Mouse (Mus musculus) adrenal gland, adult 18-20 months (tissue): Measurements from ENCODE around the gene Rae1. TPM values are rescaled to one million over a fixed set of nuclear protein-coding genes. Genes with fewer than 3 reads are reported as not detected.

Experiments
- DNase-seq, 2 experiments: peaks; one replicate each; pipeline ENCODE4 v3.0.0; 2021 to 2022; ENCODE audit warnings: low spot score in 2 of 2
- long read RNA-seq, 2 experiments: library from polyadenylated mRNA; stranded (forward); transcript quantifications; one replicate each; pipeline ENCODE4 v2.0.0; 2021
- total RNA-seq, 2 experiments: library from RNA; stranded (reverse); gene quantifications; 1 replicate in 1 of 2; 2 replicates in 1 of 2; pipeline ENCODE4 v1.2.3; 2021

Rae1 gene
- 10 to 100 TPM; 54.5 to 67.4 TPM for total RNA-seq
- long read RNA-seq, experiment 1, transcript Rae1-201 (12 exons, 1,742 nt): major isoform, 57 of 68 reads
- long read RNA-seq, experiment 1, partial matches to known transcripts: 4 of 68 reads
- long read RNA-seq, experiment 1, other reads (novel, unspliced or antisense): 7 of 68 reads
- long read RNA-seq, experiment 2, transcript Rae1-201 (12 exons, 1,742 nt): major isoform, 128 of 144 reads
- long read RNA-seq, experiment 2, partial matches to known transcripts: 9 of 144 reads
- long read RNA-seq, experiment 2, other reads (novel, unspliced or antisense): 7 of 144 reads

DNA sequence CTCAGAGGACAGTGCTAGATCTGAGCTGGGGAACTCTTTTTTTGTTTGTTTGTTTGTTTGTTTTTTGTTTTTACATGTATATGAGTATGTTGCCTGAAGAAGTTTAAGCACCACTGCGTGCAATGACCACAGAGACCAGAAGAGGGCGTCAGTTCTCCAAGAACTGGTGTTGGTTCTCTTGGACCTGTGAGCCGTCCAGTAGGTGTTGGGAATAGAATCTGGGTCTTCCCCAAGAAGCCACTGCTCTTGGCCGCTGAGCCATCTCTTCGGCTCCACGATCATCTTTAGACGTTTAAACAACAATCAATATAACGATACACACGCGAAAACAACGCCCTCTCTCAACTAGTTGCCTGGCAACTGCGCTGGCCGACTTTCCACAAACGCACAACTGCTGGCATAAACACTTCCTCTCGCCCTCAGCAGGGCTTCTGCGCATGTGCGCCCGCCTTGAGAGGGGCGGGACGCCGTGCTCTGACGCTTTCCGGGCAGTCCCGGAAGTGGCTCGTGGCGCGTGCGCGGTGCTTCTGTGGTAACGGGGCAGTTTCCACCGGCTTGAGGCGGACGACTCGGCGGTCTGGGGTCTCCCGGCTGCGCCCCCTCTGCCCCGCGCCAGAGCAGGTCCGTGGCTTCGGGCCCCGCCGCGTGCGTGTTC, at the start of gene Rae1:
TSS of gene Rae1 (plus strand) at position 488 of the 655 bp plus-strand sequence.
- DNase-seq: peak; percentile 99 to 100

DNA sequence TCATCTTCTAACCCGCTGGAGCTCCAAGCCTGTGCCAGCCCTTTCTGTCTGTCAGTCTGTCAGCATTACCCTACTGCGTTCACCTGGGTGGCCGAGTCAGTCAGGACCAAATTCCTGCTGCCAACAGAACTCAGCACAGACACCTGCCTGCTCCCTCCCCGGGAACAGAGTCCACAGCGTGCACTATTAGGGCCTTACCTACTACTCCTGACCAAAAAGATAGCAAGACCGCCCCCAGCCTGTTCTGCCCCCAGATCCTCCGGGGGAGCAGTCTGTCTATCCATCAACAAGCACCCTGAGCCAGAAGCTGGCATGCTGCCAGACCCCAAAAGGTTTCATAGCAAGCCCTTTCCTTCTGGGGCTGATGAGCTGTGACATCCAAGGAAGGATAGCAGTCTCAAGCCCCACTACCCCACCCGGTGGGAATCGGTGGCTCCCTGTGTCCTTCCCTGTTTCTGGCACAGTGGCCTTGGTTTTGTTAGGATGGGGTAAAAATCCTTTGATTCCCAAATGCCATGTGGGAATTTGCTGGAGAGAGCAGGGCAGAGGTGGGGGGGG, 49.7 kb upstream of the Rae1 start:
- DNase-seq: no peak

- DNase-seq: no peak
These were observed 49.2 kb upstream of the Rae1 start for GRCm38 (mm10) chr2:172950722-172951121.

DNA sequence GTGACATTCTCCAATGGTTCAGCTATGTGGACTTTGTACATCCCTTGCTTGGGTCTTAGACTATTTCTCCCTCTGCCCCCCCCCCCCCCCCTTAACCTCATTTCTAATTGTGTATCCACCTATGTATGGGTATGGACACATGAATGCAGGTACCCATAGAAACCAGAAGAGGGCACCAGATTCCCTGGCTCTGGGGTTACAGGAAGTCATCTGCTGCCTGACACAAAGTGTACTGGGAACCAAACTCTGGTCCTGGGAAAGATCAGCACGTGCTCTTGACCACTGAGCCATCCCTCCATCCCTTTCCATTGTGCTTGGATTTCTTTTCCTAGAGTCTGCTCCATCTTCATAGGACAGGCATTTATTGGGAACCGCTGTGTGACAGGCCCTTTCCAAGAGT, 47.9 kb upstream of the Rae1 start:
- DNase-seq: no peak

DNA sequence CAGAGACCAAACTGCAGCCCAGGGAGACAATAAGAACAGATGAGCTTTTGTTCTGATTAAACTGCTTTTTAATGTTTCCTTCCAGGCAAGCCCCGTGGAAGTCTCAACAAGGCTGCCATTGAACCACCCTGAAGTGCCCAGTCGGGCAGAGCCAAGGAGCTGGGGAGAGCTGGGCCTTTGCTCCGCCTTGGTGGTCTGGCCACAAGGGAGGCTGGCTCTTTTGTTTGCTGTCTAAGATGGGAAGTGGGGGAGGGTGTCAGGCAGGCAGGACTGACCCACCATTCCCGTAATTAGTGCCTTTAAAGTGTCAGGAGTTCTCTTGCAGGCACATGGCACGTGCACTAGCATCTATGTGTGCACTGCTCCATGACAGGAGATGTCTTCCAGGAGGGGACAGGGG, 41.3 kb upstream of the Rae1 start:
- no peak for DNase-seq

- DNase-seq: no peak
These were observed 40.7 kb upstream of the Rae1 start for GRCm38 (mm10) chr2:172959006-172959768.

DNA sequence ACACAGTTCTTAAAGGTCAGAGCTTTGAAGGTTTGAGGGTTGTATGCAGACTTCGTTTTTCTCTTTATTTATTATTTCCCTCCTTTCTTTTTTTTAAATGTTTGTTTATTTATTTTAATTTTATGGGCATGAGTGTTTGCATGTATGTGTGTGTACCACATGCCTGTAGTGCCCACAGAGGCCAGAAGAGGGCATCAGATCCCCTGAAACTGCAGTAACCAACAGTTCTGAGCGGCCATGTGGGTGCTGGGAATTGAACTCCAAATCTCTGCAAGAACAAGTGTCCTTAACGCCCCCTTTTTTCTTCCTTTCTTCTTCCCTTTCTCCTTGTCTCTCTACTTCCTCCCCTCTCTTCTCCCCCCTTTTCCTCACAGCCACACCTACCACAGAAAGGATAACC, 39.6 kb upstream of the Rae1 start:
- DNase-seq: no peak

GRCm38 (mm10) chr2:172961211-172961610, 38.7 kb upstream of the Rae1 start:
- DNase-seq: no peak

DNA sequence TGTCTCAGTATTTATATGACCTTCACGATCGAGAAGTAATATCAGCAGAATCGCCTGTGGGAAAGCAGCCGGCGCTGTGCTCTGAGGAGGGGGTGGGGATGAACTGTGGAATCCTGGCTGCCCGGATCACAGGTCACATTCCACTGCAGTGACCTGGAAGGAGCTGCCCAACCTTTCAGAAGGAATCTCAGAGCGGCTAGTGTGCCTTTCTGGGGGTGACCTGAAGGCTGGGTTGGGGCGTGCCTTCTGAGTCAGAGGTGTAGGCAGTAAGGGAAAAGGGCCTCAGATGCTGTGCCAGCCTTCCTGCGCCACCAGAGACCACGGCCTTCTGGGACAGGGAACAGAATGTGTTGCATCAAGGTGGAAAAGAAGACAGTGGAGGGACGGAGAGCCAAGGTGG, 34.7 kb upstream of the Rae1 start:
- DNase-seq: no peak

DNA sequence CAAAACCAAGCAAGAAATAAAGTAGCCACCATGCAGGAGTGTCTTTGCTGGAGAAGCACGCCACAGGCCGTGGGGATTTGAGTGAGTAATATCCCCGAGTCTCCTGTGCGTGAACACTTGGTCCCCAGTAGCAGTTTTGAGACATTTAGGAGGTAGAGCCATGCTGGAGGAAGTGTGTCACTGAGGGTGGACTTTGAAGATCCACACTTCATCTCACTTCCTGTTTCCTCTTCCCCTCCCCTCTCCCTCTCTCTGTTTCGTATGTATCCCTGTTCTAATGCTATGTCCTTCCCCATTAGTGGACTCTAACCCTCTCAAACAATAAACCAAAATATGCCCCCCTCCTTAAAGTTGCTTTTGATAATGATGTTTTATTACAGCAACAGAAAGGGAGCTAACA, 33.4 kb upstream of the Rae1 start:
- no peak for DNase-seq

DNA sequence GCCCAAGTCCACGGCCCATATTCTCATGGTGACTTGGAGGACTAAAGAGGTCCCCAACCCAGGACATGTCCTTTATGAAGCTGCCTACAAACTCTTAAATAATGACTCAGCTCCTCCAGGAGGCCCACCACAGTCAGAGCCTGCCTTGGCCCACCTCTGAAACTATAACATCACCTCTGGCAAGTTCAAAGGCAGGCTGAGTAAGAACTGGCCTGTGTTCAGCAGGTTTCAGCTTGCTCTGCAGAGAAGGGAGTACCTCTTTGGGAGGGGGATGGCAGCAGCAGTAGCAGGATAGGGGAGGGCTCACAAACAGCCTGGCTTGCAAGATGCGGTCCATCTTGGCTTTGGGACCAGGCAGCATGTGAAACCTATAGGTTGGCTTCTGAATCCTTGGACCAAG, 28.1 kb upstream of the Rae1 start:
- DNase-seq: no peak

GRCm38 (mm10) chr2:172973806-172974565, 25.9 kb upstream of the Rae1 start:
- DNase-seq: no peak

DNA sequence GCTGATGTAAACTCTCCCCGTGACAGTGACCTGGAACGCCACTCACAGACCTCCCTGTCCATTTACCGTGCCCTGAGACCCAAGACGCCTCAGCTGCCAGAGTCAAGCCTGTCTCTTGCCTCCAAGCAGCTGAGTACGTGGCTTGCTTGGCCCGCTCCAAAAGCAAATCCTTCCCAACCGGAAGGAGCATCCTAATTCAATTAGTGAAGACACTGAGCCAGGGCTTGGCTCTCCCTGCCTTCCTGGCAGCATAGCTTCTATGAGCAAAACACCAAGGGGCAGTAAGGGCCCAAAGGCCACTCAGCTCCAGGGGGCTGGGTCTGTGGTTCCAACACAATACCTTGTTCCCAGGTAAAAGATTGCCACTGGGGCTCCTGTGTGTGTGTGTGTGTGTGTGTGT, 25.2 kb upstream of the Rae1 start:
- no peak for DNase-seq

GRCm38 (mm10) chr2:172975159-172975558, 24.8 kb upstream of the Rae1 start:
- DNase-seq: no peak

- DNase-seq: no peak
These were observed 23.2 kb upstream of the Rae1 start for GRCm38 (mm10) chr2:172976661-172977238.

DNA sequence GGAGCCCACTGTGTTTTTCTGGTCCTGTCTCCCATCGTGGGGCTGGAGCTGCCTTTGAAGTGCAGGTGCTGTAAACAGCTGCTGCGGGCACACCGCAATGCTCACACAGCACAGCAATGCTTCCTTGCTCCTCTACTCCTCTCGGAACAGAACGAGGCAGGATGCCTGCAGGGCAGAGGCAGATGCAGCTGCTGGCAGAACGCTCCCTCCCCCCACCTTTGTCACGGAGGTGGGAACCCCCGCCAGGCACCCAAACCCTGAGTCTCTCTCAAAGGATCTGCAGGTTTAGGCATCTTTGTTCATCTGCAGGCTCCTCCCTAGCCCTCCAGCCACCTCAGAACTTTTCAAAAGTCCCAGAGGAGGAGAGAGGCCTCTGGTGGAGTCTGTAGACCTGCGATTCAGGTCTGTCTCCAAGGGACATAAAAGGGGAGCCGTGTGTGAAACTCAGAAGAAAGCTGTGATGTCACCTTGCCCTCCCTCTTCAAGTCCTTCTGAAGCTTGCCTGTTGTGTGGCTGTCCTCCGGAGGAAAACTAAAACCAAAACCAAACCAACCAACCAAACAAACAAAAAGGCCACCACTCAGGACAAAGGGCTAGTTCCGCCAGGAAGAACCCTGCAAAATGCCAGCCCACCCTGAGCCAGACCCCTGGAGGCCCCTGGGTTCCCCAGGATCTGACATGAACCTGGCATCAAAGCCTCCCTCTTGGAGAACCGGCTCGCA, 22.3 kb upstream of the Rae1 start, which contains the start of gene Spo11:
TSS of gene Spo11 (plus strand) at position 292 of the 722 bp plus-strand sequence.
- DNase-seq: no peak

GRCm38 (mm10) chr2:172978131-172978633, 21.7 kb upstream of the Rae1 start:
- no peak for DNase-seq

GRCm38 (mm10) chr2:172979666-172980345, 20.1 kb upstream of the Rae1 start:
- no peak for DNase-seq
